ENCODE assay signal across 11 mouse cellular contexts in the genomic region with DNA sequence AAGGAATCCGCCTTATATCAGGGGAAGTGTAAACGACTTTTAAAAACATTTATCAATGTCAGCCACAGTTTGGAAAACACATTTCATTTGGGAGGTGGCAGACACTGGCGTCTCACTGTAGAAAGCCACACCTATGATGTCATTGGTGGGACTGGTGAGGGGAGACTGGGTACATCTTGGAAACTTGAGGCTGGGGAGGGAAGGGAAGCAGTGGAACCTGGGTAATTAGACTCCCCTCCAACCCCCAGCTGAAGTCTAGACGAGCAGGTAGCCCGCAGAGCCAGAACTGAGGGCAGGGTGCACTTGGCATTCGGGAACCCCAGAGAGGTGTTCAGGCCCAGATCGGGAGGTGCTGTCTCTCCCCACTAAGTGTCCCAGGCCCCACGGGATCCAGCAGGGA.
DNase-seq lines count a peak whose midpoint lies in the region; ATAC-seq and TF ChIP-seq lines count a peak whose summit lies in the region.
"Had no signal": no experiment of that assay in that cellular context is flagged by ENCODE, and none has a peak within 500 bp of the region (broad histone marks: within the 10 kb centered on the region; RNA-seq: fewer than 3 reads in every experiment).

No protein-coding gene starts in this region.

- H3K4me1 ChIP-seq in heart, embryonic 13.5 days, result peaks cover 31% of the 10 kb centered on the region
- peaks cover 11% of the 10 kb centered on the region; the same call in 1 of the 2 replicates for H3K4me1 ChIP-seq in lung, embryonic 14.5 days (ENCODE audit: insufficient read depth)
- H3K4me1 ChIP-seq in hindbrain, embryonic 14.5 days (replicated peaks; ENCODE audit: control insufficient read depth, insufficient read depth, low read length), result peaks cover 26% of the 10 kb centered on the region

- H3K4me2 ChIP-seq in heart, embryonic 13.5 days, result no peak overlapping the region
- no peak overlapping the region for H3K4me2 ChIP-seq in lung, embryonic 14.5 days
- no peak overlapping the region for H3K4me2 ChIP-seq in hindbrain, embryonic 14.5 days (replicated peaks)

- WGBS in heart, embryonic 13.5 days, result 25% methylated on average over 8 of the region's 8 CpGs
- WGBS in lung, embryonic 14.5 days, result 27% methylated on average over 8 of the region's 8 CpGs
- 53% methylated on average over 8 of the region's 8 CpGs for WGBS in hindbrain, embryonic 14.5 days

- DNase-seq in heart, postnatal 4 days, result no peak
- peak; percentile 9 for DNase-seq in lung, embryonic 14.5 days
- no peak for DNase-seq in lung, postnatal 14 days
- DNase-seq in ES-CJ7 (ENCODE audit: low read depth, low spot score), result peak; percentile 54
- DNase-seq in hindbrain, embryonic 14.5 days (ENCODE audit: low spot score), result no peak
- DNase-seq in retina, postnatal 1 day, result no peak
- DNase-seq: adrenal gland, adult 2 months; cerebellum, adult 9-10 months; gastrocnemius, adult 2 months had no signal

- peak overlapping the region; percentile 6; the same call in 1 of the 2 replicates for H3K9ac ChIP-seq in heart, embryonic 13.5 days
- no peak overlapping the region for H3K9ac ChIP-seq in lung, embryonic 14.5 days
- no peak overlapping the region for H3K9ac ChIP-seq in hindbrain, embryonic 14.5 days

- H3K27me3 ChIP-seq in heart, embryonic 13.5 days (replicated peaks), result peaks cover 10% of the 10 kb centered on the region
- peaks cover 6% of the 10 kb centered on the region for H3K27me3 ChIP-seq in lung, embryonic 14.5 days (ENCODE audit: insufficient read depth, low read length)
- no peaks in the 10 kb centered on the region for H3K27me3 ChIP-seq in hindbrain, embryonic 14.5 days (ENCODE audit: control insufficient read depth, insufficient read depth, low read length)

- H3K36me3 ChIP-seq in heart, embryonic 13.5 days, result no peaks in the 10 kb centered on the region
- no peaks in the 10 kb centered on the region for H3K36me3 ChIP-seq in lung, embryonic 14.5 days (ENCODE audit: insufficient read depth)
- H3K36me3 ChIP-seq in hindbrain, embryonic 14.5 days (replicated peaks; ENCODE audit: control insufficient read depth, insufficient read depth), result no peaks in the 10 kb centered on the region

- no peak for TF ChIP-seq CTCF in lung, embryonic 14.5 days (IDR thresholded peaks at IDR 0.05; ENCODE audit: low read depth)

- no peak for ATAC-seq in heart, embryonic 13.5 days (ENCODE audit: extremely low read depth, insufficient number of reproducible peaks, low FRiP score, low TSS enrichment)
- peak; percentile 28; the same call in 1 of the 2 replicates for ATAC-seq in lung, embryonic 14.5 days (ENCODE audit: insufficient read depth)
- ATAC-seq in hindbrain, embryonic 14.5 days (ENCODE audit: low FRiP score), result no peak
- ATAC-seq in activated CD4-positive, CD25-positive, alpha-beta regulatory T cell, adult 4 months, result no peak

- no peak overlapping the region for H3K4me3 ChIP-seq in heart, embryonic 13.5 days
- H3K4me3 ChIP-seq in lung, embryonic 14.5 days (ENCODE audit: low read depth, low read length), result no peak overlapping the region
- H3K4me3 ChIP-seq in hindbrain, embryonic 14.5 days (replicated peaks; ENCODE audit: low read length), result no peak overlapping the region
- H3K4me3 ChIP-seq: gastrocnemius, adult 2 months had no signal

- peak overlapping the region; percentile 72 for H3K27ac ChIP-seq in heart, embryonic 13.5 days (replicated peaks)
- peak overlapping the region; percentile 84 for H3K27ac ChIP-seq in lung, embryonic 14.5 days (ENCODE audit: low read depth)
- H3K27ac ChIP-seq in hindbrain, embryonic 14.5 days, result peak overlapping the region; percentile 16; the same call in 1 of the 2 replicates
- H3K27ac ChIP-seq: gastrocnemius, adult 2 months had no signal

- no peaks in the 10 kb centered on the region for H3K9me3 ChIP-seq in heart, embryonic 13.5 days
- H3K9me3 ChIP-seq in lung, embryonic 14.5 days (ENCODE audit: low read depth, low read length), result no peaks in the 10 kb centered on the region
- H3K9me3 ChIP-seq in hindbrain, embryonic 14.5 days (ENCODE audit: control insufficient read depth, low read length), result no peaks in the 10 kb centered on the region

Comparison
In these comparisons a context has a peak if more than half of its experiments do, and no peak if none do; other contexts are left out.
1. DNase-seq: peak in lung, embryonic 14.5 days (single experiment) and ES-CJ7 (single experiment); none in heart, postnatal 4 days (single experiment), lung, postnatal 14 days (single experiment), hindbrain, embryonic 14.5 days (single experiment) and retina, postnatal 1 day (single experiment).
2. H3K27ac ChIP-seq: peak in every context shown above with its lines; median percentile 84 in lung, embryonic 14.5 days; 72 in heart, embryonic 13.5 days; 16 in hindbrain, embryonic 14.5 days.